Mouse (Mus musculus) lung, postnatal 0 days (tissue): ENCODE data around the gene Klhdc4. TPM values are rescaled to one million over a fixed set of nuclear protein-coding genes. Genes with fewer than 3 reads are reported as not detected.

Experiments
- ATAC-seq: fragments of 200-750 bp; cut with Nextera tagmentation; 2 replicates; pipeline ENCODE4 v1.8.0; 2017; ENCODE audit warnings: moderate library complexity
- DNase-seq: peaks from one replicate; pipeline ENCODE4 v3.0.0-alpha.2; 2016; ENCODE audit warnings: low spot score
- H3K27ac ChIP-seq: fragments of 300-500 bp; sonication (generic); 2 replicates; pipeline ENCODE4 v1.5.1; 2014; ENCODE audit warnings: antibody characterized with exemption, mild to moderate bottlenecking, low read length, mixed read lengths
- H3K27me3 ChIP-seq: fragments of 300-500 bp; sonication (generic); replicated peaks from 2 replicates; pipeline ENCODE4 v1.6.1; 2014; ENCODE audit warnings: low read length, mixed read lengths; ENCODE audit not compliant: insufficient read depth
- H3K36me3 ChIP-seq: fragments of 300-500 bp; sonication (generic); 2 replicates; pipeline ENCODE4 v1.6.1; 2014; ENCODE audit warnings: low read length, mixed read lengths; ENCODE audit not compliant: insufficient read depth
- H3K4me1 ChIP-seq: fragments of 300-500 bp; sonication (generic); 2 replicates; pipeline ENCODE4 v1.6.1; 2014; ENCODE audit warnings: antibody characterized with exemption, low read depth, low read length, mixed read lengths; ENCODE audit not compliant: insufficient read depth
- H3K4me2 ChIP-seq: fragments of 300-500 bp; sonication (generic); replicated peaks from 2 replicates; pipeline ENCODE4 v1.6.1; 2014; ENCODE audit warnings: low read depth, mild to moderate bottlenecking, low read length, moderate library complexity, mixed read lengths
- H3K4me3 ChIP-seq: fragments of 300-500 bp; sonication (generic); 2 replicates; pipeline ENCODE4 v1.5.1; 2014; ENCODE audit warnings: low read depth, low read length
- H3K9ac ChIP-seq: fragments of 300-500 bp; sonication (generic); replicated peaks from 2 replicates; pipeline ENCODE4 v1.6.1; 2014; ENCODE audit warnings: low read depth, mild to moderate bottlenecking
- H3K9me3 ChIP-seq: fragments of 300-500 bp; sonication (generic); 2 replicates; pipeline ENCODE4 v1.6.1; 2016; ENCODE audit warnings: low read length, mixed read lengths
- CTCF ChIP-seq: IDR thresholded peaks from 2 replicates; pipeline ENCODE4 v1.5.1; 2016; ENCODE audit warnings: antibody characterized with exemption, mild to moderate bottlenecking
- EP300 ChIP-seq: IDR thresholded peaks from 2 replicates; pipeline ENCODE4 v1.6.1; 2016; ENCODE audit warnings: antibody characterized with exemption, mild to moderate bottlenecking, control low read depth
- WGBS: fragments of 180-500 bp; shearing (Covaris S2); extraction: QIAGEN DNeasy Blood & Tissue Kit; methylation state at CpG from one replicate; pipeline ENCODE4 v1.1.7; 2014; 5-methylcytosine and 5-hydroxymethylcytosine counted together
- polyA plus RNA-seq: library from polyadenylated mRNA; unstranded; fragments of >200 nt; fragmentation: Nextera tagmentation; extraction: Ambion mirVana; gene quantifications from 2 replicates; pipeline ENCODE4 v1.2.1, GENCODE M21; 2015

Klhdc4 gene
- polyA plus RNA-seq, 1 experiment from 2014 or later = 22.9 TPM

DNA sequence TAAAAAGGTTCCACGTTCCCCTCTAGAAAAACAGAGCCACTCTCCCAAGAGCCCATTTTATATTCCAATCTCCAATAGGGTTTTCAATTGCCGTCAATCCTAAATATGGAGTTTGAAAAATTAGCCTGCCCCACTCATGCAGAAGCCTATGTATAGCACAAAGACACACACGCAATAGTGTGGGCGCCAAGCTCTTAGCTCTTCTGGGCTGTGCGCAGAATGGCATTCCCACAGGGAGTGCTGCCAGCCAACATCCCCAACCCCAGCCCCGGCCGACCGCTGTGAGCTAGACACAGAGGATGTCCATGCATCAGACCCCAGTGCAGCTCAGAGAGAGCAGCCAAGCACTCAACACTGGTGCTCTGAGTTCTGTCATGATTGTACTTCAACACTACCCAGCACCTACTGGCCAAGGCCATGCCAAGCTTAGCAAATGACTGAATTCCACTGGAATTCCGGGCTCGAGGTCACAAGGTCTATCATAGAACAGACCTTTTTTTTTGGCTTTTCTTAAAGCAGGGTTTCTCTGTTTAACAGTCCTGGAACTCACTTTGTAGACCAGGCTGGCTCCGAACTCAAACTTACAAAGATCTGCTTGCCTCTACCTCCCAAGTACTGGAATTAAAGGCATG, 19.7 kb downstream of the Klhdc4 start:
- H3K9ac ChIP-seq = no peak overlapping the region
- DNase-seq (no peak), ATAC-seq (no peak)
- H3K9me3 ChIP-seq = no peaks in the 10 kb centered on the region
- H3K4me3 ChIP-seq = no peak overlapping the region
- TF ChIP-seq CTCF (no peak), EP300 (no peak)
- peaks cover 9% of the 10 kb centered on the region; the same call in 1 of the 2 replicates for H3K36me3 ChIP-seq
- no peak overlapping the region for H3K4me2 ChIP-seq
- 90% methylated on average over 11 of the region's 11 CpGs for WGBS
- no peak overlapping the region for H3K27ac ChIP-seq
- no peaks in the 10 kb centered on the region for H3K4me1 ChIP-seq
- H3K27me3 ChIP-seq = no peaks in the 10 kb centered on the region

GRCm38 (mm10) chr8:121808032-121808431, 21.3 kb downstream of the Klhdc4 start:
- Histone ChIP-seq H3K4me2 (no peak overlapping the region), H3K4me1 (no peaks in the 10 kb centered on the region), H3K9me3 (no peaks in the 10 kb centered on the region), H3K9ac (no peak overlapping the region), H3K27me3 (no peaks in the 10 kb centered on the region), H3K27ac (no peak overlapping the region), H3K4me3 (no peak overlapping the region), H3K36me3 (peaks cover 8% of the 10 kb centered on the region; the same call in 1 of the 2 replicates)
- 71% methylated on average over 11 of the region's 11 CpGs for WGBS
- ATAC-seq (no peak), DNase-seq (no peak)
- TF ChIP-seq CTCF (peak; percentile 37), EP300 (no peak)

DNA sequence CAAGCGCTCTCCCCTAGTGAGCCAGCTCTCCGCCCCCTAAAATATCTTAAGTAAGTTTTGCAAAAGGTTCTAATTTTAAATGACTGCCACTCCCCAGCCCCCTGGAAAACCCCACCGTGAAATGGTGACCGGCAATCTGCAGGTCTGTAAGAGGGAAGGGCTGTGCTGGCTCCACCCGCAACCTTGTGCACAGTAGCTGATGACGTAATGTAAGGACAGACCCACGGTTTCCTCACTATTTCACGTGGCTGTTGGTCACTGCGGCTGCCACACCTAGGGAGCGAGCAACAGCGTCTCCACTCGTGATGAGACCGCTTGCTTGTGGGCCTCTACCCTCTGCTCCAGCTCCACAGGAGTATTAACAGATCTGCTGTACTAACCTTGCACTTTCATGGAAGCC, 23.2 kb downstream of the Klhdc4 start:
- peak; percentile 43 for DNase-seq
- peaks cover 8% of the 10 kb centered on the region; the same call in 1 of the 2 replicates for H3K36me3 ChIP-seq
- no peaks in the 10 kb centered on the region for H3K4me1 ChIP-seq
- H3K27me3 ChIP-seq = no peaks in the 10 kb centered on the region
- no peak overlapping the region for H3K4me3 ChIP-seq
- H3K9ac ChIP-seq = no peak overlapping the region
- no peaks in the 10 kb centered on the region for H3K9me3 ChIP-seq
- no peak for TF ChIP-seq EP300
- ATAC-seq = peak; percentile 35; the same call in 1 of the 2 replicates
- H3K4me2 ChIP-seq = no peak overlapping the region
- no peak overlapping the region for H3K27ac ChIP-seq
- 84% methylated on average over 13 of the region's 13 CpGs for WGBS

DNA sequence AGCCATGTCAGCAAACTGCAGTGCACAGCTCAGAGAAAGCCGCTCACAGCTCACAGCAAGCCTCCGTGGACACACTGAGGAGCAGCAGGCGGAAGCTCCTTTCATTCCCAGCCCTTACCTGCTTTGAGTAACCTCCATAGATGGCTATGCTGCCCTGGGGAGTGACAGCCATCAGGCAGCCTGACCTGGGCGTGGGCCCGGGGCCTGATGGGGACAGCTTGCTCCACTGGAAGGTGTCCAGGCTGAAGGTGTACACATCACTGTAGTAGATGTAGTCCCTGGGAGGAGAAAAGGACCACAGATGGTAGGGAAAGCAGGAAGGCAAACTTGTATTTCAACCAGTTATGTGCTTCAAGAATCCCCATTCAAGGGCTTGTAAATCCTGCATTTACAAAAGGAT, 24.5 kb downstream of the Klhdc4 start:
- no peak for TF ChIP-seq CTCF
- no peak for TF ChIP-seq EP300
- Histone ChIP-seq H3K9ac (no peak overlapping the region), H3K4me1 (no peaks in the 10 kb centered on the region), H3K27me3 (no peaks in the 10 kb centered on the region), H3K36me3 (peaks cover 8% of the 10 kb centered on the region; the same call in 1 of the 2 replicates), H3K9me3 (no peaks in the 10 kb centered on the region), H3K27ac (no peak overlapping the region), H3K4me2 (no peak overlapping the region), H3K4me3 (no peak overlapping the region)
- DNase-seq (no peak), ATAC-seq (no peak)
- 96% methylated on average over 5 of the region's 5 CpGs for WGBS

DNA sequence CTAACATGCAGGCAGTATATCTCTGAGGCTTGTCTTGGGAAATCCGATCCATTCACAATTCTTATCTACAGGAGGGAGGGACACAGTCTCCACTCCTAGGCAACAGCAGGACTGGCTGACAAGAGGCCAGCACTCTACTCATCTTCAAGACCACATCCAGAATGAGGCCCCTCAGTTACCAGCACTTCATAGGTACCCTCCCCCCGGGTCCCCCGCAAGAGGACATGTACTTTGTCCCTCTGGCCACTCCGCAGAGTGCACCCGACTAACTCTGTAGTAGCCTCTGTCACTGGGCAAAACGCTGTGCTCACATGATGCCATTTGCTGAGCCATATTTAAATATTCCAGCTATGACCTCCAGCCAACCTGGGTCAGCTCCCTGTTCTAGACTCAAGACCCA, 31.0 kb downstream of the Klhdc4 start:
- WGBS = 84% methylated on average over 6 of the region's 6 CpGs
- H3K4me3 ChIP-seq = no peak overlapping the region
- ATAC-seq = no peak
- H3K9me3 ChIP-seq = no peaks in the 10 kb centered on the region
- TF ChIP-seq CTCF (no peak), EP300 (no peak)
- H3K36me3 ChIP-seq = no peaks in the 10 kb centered on the region; the same call in 1 of the 2 replicates
- H3K4me2 ChIP-seq = no peak overlapping the region
- no peak overlapping the region for H3K27ac ChIP-seq
- no peak overlapping the region for H3K9ac ChIP-seq
- H3K4me1 ChIP-seq = no peaks in the 10 kb centered on the region
- DNase-seq = no peak
- no peaks in the 10 kb centered on the region for H3K27me3 ChIP-seq

- ATAC-seq (no peak), DNase-seq (no peak)
- no peak overlapping the region for H3K27ac ChIP-seq
- peaks cover 7% of the 10 kb centered on the region; the same call in 1 of the 2 replicates for H3K4me1 ChIP-seq
- H3K4me2 ChIP-seq = no peak overlapping the region
- H3K27me3 ChIP-seq = no peaks in the 10 kb centered on the region
- H3K9me3 ChIP-seq = no peaks in the 10 kb centered on the region
- 91% methylated on average over 11 of the region's 11 CpGs for WGBS
- no peak overlapping the region for H3K4me3 ChIP-seq
- no peak for TF ChIP-seq CTCF
- no peak for TF ChIP-seq EP300
- H3K9ac ChIP-seq = no peak overlapping the region
- H3K36me3 ChIP-seq = no peaks in the 10 kb centered on the region; the same call in 1 of the 2 replicates
Measured at GRCm38 (mm10) chr8:121796406-121796805, 33.0 kb downstream of the Klhdc4 start.
